Mouse (Mus musculus) kidney, postnatal 4 days (tissue): ENCODE results near the gene Gm12394.
"Not testable (repeated sequence)": the region's sequence is repeated elsewhere in the genome, so short reads cannot be mapped to it uniquely, and the experiment has no call there.

Source experiments
- DNase-seq, 2 experiments: peaks; one replicate each; pipeline ENCODE4 v3.0.0; 2021; ENCODE audit warnings: mixed read lengths in 2 of 2

The Gm12394 gene

DNA sequence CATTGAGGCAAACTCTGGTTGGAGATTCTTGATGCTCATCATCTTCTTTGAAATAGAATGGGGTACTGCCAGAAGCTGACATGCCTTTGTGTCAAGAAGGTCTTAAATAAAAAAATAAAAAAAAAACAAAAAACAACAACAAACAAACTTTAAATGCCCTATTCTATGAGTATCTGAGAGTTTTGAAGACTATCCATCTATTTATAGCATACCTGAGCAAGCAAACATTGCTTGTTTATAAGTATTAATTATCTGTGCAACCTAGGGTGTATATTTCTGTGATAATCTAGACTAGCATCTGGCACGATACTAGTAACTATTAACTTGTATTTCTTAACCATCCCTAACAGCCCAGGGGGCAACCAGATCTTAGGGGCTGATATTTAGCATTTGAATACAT is at the start of gene Gm12394:
Gene Gm12394 (minus strand): TSS at position 101 of the 400 bp plus-strand sequence.
- not testable (repeated sequence) for DNase-seq

DNA sequence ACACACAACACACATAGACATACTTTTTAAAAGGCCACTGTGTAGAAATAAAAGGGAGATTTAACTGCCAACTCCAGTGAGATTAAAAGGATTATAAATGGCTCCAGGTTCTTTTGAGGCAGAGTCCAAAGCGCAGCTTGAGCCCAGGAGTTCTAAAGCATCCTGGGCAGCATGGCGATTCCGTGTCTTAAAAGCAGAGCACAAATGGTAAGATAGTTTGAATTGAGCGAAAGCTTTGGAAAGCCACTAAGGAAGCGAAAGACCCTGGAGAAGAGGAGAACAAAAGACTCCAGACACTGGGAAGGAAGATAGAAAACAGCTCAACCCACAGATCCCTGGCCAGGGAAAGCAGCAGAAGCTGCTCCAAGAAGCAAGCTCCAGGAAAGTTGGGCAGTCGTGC is 48.4 kb upstream of the Gm12394 start:
- DNase-seq = no peak

DNA sequence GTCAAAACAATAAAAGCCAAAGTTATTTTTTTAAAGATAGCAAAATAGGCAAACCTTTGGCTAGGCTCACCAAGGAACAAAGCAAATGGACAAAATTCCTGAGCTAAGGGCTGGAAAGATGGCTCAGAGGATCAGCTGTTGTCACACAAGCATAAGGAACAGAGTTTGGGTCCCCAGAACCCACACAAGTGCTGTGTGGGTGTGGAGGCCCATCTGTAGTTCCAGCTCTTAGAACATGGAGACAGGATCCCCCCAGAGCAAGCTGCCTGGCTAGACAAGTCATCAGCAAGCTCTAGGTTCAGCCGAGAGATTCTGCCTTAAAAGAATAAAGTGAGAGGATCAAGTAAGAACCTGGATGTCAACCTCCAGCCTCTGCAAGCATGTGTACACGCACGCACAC is 48.0 kb upstream of the Gm12394 start:
- DNase-seq = no peak

DNA sequence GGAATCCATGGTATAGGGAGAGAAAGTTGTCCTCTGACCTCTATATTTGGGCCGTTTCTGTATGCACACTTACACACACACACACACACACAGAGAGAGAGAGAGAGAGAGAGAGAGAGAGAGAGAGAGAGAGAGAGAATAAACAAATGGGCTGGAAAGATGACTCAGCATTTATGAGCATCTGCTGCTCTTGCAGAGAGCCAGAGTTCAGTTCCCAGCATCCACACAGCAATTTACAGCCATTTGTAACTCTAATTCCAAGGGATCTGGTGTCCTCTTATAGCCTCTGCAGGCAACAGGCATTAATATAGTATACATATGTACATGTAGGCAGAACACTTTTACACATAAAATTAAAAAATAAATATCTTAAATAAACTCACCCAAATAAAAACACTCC is 47.4 kb upstream of the Gm12394 start:
- DNase-seq = no peak

DNA sequence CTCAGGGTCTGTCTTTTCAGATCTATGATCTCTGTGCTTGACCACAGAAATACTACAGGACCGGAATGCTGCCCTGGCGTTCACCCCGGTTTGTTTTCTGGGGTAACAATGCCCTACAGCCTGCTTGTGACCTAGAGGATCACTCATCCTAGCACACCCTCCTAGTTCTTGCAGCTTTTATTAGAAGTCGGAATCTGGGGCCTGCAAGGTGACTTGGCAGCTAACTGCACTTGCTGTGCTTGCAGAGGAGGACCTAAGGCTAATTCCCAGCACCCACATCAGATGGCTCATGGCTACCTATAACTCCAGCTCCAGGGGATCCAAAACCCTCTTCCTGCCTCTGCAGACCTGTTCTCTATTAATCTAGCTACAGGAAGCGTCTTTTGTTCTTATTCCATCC is 46.2 kb upstream of the Gm12394 start:
- no peak for DNase-seq

DNA sequence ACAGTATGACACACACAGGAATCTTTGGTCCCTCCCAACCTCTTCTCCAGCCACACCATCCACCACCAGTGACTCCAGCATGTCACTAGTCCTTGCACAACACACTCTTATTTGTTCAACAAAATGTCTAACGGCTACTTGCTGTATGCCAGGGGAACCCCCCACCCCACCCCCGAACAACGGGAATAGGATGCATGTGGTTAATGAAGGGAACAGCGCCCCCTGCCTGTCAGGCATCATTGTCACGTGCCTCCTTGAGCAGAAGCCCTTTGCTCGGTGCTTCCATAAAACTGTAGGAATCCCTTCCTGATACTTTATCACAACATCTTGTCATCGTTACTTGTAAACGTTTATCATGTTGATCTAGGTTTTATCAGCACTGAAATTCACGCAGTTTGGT is 45.6 kb upstream of the Gm12394 start:
- peak; percentile 33 to 49 for DNase-seq

DNA sequence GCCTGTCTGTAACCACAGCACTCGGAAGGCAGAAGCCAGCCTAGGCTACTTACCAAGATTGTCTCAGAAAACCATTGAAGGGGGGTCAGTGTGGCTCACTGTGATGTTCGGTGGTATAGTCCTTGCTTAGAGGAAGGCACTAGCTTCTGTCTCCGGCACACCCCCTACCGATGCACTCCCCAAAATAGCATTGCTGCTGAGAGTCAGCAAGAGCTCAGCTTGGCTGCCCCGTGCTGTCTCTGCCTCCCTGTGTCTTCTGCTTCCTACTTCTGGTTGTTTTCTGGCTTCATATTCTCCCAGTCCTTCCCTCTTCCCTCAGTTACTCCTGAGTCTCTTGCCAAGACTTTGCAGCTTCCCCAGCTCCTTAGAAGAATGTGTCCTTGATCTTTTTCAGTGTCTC is 44.3 kb upstream of the Gm12394 start:
- DNase-seq = no peak

DNA sequence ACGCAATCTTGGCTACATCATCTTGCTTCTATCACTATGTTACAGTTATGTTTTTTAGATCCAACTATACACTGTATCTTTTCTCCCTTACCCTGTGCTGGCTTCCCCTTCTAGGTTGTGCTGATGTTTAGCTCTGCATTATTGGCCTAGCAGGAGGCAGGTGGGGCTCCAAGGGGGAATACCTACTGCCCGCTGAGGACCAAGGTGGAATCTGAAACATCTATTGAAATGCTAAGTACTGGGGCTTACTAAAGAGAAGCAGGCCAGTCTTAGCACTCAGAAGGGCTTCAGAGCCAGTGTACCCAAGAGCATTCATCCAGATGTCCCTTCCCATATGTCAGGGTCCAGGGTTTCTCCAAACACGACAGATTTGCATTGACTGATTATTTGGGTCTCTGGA is 42.3 kb upstream of the Gm12394 start:
- no peak for DNase-seq

DNA sequence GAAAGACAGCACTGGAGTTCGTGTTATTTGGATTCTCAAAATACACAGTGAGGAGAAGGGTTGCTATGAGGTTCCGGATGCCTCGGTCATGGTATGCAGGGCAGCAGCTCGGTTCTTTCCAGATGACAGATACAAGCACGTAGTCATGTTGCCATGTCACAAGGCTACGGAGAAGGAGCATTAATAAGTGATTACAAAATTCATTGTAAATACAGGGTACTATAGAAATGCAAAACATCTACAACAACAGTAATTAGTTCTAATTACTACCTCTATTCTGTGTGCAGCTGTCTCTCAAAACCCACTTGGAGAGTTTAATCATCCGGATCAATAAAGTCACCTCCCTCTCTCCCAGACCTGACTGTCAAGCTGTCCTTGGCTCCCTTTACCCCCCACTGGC is 38.5 kb upstream of the Gm12394 start:
- DNase-seq = no peak

DNA sequence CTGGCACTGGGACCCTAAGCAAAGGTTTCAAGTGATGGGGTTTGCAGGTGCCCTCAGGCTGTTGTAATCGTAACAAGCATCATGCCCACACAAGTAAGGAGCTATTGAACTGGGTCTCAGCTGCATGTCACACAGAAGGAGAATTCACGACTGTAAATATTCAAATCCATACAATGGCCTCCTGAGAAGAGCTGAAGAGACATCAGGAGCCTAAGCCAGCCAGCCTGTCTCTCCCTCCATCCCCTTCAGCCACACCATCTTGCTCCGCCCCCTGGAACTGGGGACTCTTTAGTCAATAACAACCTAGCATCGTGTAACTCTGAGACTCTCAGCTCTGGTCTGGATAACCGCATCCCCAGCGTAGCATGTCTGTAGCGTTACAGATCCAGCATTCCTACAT is 34.6 kb upstream of the Gm12394 start:
- DNase-seq = no peak

DNA sequence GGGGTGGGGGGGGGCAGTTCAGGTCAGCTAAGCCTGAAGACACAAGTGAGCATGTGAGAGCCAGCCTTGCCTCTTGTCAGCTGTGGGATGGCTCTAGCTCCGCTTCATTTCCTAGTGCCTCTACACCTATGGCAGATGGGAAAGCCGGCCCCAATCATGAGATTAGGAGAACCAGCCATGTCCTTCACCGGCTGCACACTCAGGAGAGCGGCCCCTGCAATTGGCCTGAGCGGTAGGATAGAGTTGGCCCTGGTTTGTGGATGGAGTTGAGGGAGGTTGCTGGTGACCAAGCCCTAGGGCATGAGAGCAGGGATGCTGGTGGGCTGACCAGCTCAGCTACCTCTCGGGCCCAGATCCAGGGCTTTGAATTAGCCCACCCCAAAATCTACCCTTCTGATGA is 32.2 kb upstream of the Gm12394 start:
- no peak for DNase-seq

DNA sequence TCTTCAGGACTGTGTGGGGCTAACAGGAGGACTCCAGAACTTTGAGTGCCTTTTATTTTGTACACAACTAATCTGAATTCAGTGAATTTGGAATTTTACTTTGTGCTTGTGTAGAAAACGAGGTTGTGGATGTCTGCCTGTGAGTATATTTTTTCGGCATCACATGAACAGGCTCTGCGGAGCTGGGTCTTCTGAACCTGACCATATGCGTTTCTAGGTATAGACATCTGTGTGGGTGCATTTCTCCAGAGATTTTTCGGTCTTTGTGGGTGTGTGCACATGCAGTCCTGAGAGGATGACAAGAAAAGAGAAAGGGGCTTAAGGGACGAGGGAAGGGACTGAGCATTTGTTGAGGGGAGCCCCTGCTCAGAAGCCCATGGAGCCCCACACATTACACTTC is 30.4 kb upstream of the Gm12394 start:
- DNase-seq = no peak

DNA sequence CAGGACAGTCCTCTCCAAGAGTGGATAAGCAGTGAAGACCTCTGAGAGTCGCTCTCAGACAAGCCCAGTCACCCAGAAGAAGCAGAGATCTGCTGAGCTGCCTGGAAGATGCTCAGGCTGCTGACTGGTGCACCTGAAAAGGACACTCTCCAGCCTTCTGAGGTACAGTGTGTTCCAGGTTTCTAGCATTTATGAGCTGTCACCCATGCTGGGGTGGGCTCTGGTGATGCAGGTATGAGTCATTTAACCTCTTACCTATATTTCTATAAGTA is 24.0 kb upstream of the Gm12394 start:
- DNase-seq = no peak

DNA sequence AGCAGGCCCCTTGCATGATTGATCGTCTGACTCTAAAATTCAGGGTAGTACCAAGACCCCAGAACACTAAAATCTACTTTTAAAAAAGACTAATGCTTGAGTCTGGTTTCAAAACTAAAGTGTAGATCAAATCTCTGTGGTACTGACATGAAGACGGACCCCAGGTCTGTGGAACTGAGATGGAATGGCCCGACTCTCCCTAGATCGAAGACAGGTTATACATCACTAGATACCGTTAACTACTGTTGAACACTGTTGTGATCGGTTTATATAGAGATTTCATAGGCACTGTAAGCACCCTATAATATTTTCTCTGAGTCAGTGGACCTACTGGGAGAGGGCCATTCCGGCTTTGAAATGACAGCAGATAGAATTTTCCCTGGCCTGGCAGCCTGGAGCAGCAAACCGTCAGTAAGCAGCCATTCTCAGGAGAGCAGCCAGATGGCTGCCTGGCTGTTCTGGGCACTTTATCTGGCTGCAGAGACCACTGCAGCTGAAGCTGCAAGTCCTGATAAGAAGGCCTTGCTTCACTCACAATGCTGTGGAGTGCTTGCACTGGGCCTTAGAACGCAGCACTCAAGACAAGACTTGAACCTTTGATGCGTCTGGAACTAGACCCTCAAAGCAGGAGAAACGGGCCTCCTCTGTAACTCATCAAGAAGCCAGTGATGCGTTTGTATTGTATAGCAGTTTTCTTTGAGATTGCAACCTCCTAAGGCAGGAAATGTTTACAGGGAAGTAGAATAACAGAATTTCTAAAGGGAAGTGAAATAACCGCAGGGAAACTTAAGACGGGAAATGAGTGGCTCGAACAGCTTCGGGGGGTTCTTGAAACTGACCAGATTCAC is 23.5 kb upstream of the Gm12394 start:
- DNase-seq = no peak

DNA sequence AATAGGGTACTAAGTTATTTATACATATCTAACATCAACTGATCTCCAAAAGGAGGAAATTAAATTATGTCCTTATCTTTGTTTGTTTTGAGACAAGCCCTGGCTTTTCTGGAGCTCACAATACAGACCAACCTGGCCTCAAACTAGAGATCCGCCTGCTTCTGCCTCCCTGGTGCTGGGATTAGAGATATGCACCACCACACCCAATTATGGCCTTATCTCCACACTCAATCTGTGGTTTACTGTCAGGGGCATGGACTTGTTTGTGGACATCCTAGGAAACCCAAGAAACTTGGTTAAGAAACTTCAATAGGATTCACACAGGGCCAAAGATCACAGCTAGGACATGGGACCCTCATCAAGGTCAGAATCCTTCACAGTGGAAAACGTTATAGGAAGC is 21.1 kb upstream of the Gm12394 start:
- no peak for DNase-seq

DNA sequence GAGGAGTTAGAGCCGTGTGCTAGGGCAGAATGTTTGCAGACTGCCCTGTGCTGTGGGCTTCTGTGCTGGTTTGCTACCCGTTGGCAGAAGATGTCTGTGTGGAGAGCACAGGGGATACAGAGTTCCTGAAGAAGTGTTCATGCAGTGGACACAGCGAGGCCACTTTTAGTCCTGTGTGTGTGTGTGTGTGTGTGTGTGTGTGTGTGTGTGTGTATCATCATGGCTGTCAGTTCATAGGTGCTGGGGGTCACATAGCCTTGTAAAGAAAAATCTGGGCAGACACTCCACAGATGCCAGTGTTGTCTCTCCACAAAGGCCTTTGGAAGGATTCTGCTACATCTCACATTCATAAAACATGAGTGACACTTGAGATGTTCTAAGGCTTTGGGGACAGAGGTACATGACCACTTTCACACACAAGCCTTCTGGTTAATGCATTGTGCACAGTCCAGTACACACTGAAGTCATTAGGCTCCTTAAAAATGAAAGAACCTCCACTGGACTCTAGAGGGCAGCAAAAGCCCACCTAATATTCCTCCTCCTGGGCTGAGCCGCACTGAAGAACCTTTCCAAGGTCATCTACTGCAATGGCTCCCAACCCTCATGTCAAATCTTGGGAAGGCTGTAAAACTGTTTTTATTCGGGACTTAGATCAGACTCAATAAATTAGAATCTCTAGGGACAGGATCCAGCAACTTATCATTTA is 20.2 kb upstream of the Gm12394 start:
- DNase-seq = peak; percentile 48 to 62

DNA sequence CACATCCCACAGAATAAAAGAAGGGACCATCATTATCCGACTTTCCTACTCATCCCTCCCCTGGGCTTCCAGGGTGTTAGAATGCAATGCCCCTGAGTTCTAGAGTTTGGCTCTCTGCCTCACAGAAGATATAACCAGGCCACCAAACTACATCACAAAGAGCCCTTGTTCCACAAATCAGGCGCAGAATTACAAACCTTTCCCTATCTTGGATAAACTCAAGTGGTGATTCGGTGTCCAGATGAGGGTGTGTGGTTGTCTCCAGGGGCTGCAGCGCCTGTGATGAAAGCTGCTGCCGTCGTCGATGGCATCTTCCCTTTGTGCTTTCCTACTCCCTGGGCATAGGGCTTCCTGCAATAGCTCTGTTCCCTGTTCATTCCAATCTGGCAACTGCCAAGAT is 17.6 kb upstream of the Gm12394 start, which contains the start of gene Fam205c:
Gene Fam205c (minus strand): TSS at position 101 of the 400 bp plus-strand sequence.
- no peak for DNase-seq

DNA sequence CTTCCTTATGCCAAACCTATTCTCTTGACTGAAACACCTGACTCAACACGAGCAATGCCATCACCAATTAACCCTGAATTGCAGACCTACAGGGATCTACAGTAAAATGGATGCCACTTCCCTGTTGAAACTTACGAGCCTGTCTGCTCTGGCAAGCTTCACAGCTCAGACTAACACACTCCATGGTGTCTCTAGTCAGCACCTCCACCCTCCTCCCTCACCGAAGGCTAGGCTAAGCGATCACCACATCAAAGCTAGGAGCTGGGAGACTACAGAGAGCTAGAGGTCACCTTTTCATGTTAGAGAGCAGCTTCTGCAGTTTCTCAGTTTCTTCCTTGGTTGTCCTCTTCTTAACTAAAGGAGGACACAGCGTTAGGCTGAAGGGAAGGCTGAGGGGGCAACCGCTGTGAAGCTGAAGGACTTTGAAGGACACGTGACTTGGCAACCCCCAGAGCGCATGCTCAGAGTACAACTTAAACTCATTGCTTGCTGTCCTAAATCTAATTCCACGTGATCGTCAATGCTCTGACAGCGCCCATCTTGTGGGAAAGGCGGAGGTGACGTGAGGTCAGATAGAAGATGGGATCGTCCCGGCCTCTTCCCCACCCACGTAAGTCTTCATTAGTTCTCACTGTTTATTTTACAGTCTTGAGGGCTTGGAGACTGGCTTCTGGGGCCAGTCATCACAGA is 16.3 kb upstream of the Gm12394 start:
- DNase-seq = no peak

DNA sequence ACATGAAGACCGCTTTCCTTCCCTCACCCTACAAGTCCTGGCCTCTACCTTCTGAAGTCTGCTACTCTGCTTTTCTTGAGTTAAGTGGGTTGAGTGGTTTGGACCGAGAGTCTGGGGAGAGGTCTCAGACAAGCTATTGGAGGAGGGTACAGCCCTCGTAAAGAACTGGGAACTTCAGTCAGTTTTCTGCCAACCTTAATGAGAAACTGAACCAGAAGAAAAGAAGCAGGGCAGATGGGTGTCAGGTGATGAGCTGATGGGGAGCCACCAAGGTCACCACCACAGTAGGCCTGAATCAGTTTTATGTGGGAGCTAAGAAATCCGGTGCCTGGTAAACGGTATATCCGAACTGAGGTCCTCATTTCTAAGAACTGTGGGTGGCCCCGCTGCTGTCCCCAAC is 15.6 kb upstream of the Gm12394 start:
- no peak for DNase-seq

DNA sequence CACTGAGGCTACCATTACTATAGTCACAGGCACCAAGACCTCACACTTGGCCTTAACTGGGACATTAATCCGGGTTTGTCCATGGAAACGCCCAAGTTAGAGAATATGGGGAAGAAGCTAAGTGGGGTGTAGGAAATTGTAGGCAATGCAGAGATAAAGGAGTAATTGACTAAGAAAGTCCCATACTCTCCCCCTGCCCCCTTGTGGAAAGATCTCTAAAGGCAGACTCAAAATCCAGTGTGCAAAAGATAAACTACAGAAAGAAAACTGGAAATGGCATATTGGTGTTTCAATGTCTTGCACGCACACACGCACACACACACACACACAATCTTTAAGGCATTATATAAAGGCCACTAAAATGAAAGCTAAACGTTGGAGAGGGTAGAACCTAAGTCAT is 14.2 kb upstream of the Gm12394 start:
- DNase-seq = peak in 1 of 2 experiments; percentile 13

DNA sequence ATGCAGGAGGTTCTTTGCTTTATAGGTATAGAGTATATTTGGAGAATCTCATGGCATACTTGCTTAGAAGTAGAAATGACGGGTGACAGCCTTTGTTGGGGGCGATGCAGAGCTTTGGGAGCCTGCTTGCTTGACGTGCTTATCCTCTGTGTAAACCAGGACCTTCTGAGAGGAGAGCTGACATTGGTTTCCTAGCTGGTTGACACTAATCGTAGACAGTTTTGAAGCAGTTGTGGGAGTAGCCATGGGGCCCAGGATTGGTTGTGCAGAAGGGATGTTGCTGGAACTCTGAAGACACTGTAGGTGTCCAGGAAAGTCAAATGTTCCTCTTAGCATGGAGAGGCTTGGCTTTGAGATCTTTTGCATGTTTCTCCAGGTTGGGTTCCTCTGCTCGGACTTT is 11.6 kb upstream of the Gm12394 start:
- DNase-seq = no peak

DNA sequence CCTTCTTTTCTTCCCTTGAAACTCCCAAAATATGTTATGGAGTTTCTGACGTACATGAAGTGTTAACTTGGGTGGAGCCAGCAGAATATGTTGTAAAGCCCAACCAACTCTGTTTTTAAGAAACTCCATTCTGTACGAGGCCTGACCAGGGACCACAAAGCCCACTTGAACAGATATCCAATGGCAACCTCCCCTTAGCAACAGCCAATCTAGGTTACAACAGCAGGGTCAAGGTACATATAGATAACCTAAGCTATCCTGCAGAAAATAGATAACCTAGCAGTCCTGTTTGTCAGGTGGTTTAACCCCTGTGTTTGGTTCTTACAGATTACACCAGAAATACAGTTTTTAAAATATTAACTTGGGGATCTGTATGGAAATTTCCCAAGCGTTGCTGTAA is 10.8 kb upstream of the Gm12394 start:
- DNase-seq = no peak

DNA sequence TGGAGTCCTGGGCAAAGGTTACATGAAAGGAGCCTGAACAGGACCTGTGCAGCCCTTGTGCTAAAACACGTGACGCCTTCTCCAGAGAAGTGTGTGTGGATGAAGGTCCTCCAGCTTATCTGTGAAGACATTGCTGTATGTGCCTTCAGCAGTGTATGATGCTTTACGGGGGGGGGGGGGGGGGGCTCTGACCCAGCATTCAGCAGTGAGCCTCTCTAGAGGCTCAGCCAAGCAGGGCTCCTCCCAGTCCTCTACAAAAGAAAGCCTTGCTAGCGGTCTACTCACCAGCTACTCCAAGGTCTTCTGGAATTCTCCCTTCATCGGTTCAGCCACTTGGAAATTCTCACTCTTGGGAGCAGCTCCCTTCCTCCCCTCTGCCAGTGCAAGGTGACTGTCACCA is 6.9 kb upstream of the Gm12394 start:
- DNase-seq = not testable (repeated sequence)

DNA sequence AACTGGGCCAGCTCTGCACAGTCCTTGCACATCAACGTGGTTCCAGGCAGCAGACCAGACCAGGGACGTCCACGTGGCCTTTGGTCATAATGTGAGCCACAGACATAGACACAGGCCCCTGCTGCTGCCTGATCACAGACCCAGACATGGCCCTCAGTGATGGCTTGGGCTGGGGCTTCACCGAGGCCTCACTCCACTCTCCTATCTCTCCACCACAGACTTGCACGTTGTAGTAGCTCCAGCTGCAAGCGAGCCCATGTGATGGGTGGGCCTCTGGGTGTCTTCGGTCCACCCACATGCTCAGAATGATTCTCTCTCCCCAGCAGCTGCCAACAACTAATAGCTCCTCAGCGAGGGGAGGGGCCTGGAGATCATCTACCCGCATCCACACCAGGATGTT is 3.9 kb upstream of the Gm12394 start:
- not testable (repeated sequence) for DNase-seq
